Mouse (Mus musculus): ENCODE results near the gene Pramef25. TPM values are rescaled to one million over a fixed set of nuclear protein-coding genes. Genes with fewer than 3 reads are reported as not detected.
"Not testable (repeated sequence)": the region's sequence is repeated elsewhere in the genome, so short reads cannot be mapped to it uniquely, and the experiment has no call there.

The Pramef25 gene
- polyA plus RNA-seq (2016; fragmentation: Nextera tagmentation; extraction: Ambion mirVana), result not detected in 2 replicates

DNA sequence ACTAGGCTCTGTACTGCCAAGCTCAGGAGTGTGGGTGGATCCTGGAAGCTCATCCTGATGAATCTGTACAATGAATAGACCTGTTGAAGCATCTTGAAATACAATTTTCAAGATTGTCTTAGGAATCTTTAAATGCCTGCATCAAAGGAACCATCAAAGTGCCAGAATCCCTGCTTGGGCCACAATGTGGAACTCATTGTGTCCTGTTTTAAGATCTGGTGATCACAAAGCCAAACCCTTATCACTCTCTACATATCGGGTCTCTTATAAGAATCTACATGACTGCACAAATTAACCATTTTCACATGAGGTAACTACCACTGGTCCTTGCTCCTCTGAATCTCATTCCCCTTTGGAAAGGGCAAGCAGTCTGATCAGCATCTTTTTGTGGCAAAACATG lies at the start of gene Pramef25:
Gene Pramef25, minus strand, starts transcription at position 101 of the 400 bp plus-strand sequence.
- ATAC-seq (ENCODE audit: insufficient number of reproducible peaks, insufficient read depth, low FRiP score, low TSS enrichment, low read depth); H3K9ac ChIP-seq (replicated peaks); H3K4me3 ChIP-seq (replicated peaks); H3K27me3 ChIP-seq; H3K4me1 ChIP-seq (replicated peaks); H3K4me2 ChIP-seq; H3K36me3 ChIP-seq; H3K27ac ChIP-seq: not testable (repeated sequence)
- H3K9me3 ChIP-seq, result peaks cover 24% of the 10 kb centered on the region
- 92% methylated on average over 1 of the region's 1 CpGs for WGBS

DNA sequence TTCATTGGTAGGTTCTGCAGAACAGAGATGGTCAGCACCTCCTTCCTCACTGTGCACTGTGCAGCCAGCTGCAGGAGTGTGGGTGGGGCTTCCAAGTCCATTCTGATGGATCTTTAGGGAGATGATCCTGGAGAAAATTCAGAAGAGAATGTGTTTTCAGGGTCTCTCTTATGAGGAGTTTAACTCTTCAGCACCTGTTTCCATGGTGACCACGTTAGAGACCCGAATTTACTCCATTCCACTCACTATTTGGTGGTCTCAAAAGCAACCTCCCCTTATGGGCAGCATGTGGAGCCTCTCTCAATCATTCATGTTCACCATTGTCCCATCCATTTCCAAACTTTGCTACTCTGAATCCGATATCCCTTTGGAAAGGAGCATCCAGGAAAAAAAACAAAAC lies 43.5 kb upstream of the Pramef25 start, which contains the start of gene Pramef17:
Gene Pramef17, minus strand, starts transcription at position 101 of the 400 bp plus-strand sequence.
- not testable (repeated sequence) for ATAC-seq (ENCODE audit: insufficient number of reproducible peaks, insufficient read depth, low FRiP score, low TSS enrichment, low read depth); H3K36me3 ChIP-seq; H3K27me3 ChIP-seq; H3K27ac ChIP-seq; H3K9ac ChIP-seq (replicated peaks); H3K4me3 ChIP-seq (replicated peaks); H3K4me1 ChIP-seq (replicated peaks); H3K4me2 ChIP-seq; H3K9me3 ChIP-seq
- 59% methylated on average over 3 of the region's 3 CpGs for WGBS

- H3K9me3 ChIP-seq; ATAC-seq (ENCODE audit: insufficient number of reproducible peaks, insufficient read depth, low FRiP score, low TSS enrichment, low read depth): not testable (repeated sequence)
- WGBS, result 93% methylated on average over 17 of the region's 17 CpGs
Measured at GRCm38 (mm10) chr4:143988126-143988525, 37.3 kb upstream of the Pramef25 start.

GRCm38 (mm10) chr4:143987475-143987941 lies 36.7 kb upstream of the Pramef25 start:
- not testable (repeated sequence) for H3K4me3 ChIP-seq (replicated peaks); H3K9me3 ChIP-seq; H3K27ac ChIP-seq; H3K9ac ChIP-seq (replicated peaks); H3K36me3 ChIP-seq; ATAC-seq (ENCODE audit: insufficient number of reproducible peaks, insufficient read depth, low FRiP score, low TSS enrichment, low read depth); H3K27me3 ChIP-seq; H3K4me1 ChIP-seq (replicated peaks); H3K4me2 ChIP-seq
- WGBS, result 85% methylated on average over 9 of the region's 17 CpGs

More at GRCm38 (mm10) chr4:143988126-143988525, 37.3 kb upstream of the Pramef25 start:
- H3K4me2 ChIP-seq; H3K9ac ChIP-seq (replicated peaks); H3K36me3 ChIP-seq; H3K4me3 ChIP-seq (replicated peaks); H3K27me3 ChIP-seq; H3K27ac ChIP-seq; H3K4me1 ChIP-seq (replicated peaks): not testable (repeated sequence)

- not testable (repeated sequence) for H3K36me3 ChIP-seq; ATAC-seq (ENCODE audit: insufficient number of reproducible peaks, insufficient read depth, low FRiP score, low TSS enrichment, low read depth); H3K9ac ChIP-seq (replicated peaks); H3K27me3 ChIP-seq; H3K4me2 ChIP-seq; H3K27ac ChIP-seq; H3K4me1 ChIP-seq (replicated peaks); H3K9me3 ChIP-seq; H3K4me3 ChIP-seq (replicated peaks)
- 96% methylated on average over 5 of the region's 9 CpGs for WGBS
Measured at GRCm38 (mm10) chr4:143985733-143986132, 34.9 kb upstream of the Pramef25 start.

- WGBS, result no CpG with 5 or more reads among the region's 7 CpGs
- not testable (repeated sequence) for H3K27ac ChIP-seq; H3K4me2 ChIP-seq; H3K9ac ChIP-seq (replicated peaks); H3K36me3 ChIP-seq; H3K27me3 ChIP-seq; ATAC-seq (ENCODE audit: insufficient number of reproducible peaks, insufficient read depth, low FRiP score, low TSS enrichment, low read depth); H3K4me3 ChIP-seq (replicated peaks); H3K4me1 ChIP-seq (replicated peaks); H3K9me3 ChIP-seq
Measured at GRCm38 (mm10) chr4:143985165-143985564, 34.3 kb upstream of the Pramef25 start.

GRCm38 (mm10) chr4:143983446-143983845 lies 32.6 kb upstream of the Pramef25 start:
- H3K27me3 ChIP-seq; H3K9me3 ChIP-seq; H3K4me2 ChIP-seq; H3K36me3 ChIP-seq; H3K27ac ChIP-seq; H3K4me3 ChIP-seq (replicated peaks); H3K9ac ChIP-seq (replicated peaks); H3K4me1 ChIP-seq (replicated peaks); ATAC-seq (ENCODE audit: insufficient number of reproducible peaks, insufficient read depth, low FRiP score, low TSS enrichment, low read depth): not testable (repeated sequence)
- no CpG with 5 or more reads among the region's 1 CpGs for WGBS

- not testable (repeated sequence) for H3K27ac ChIP-seq; H3K4me2 ChIP-seq; ATAC-seq (ENCODE audit: insufficient number of reproducible peaks, insufficient read depth, low FRiP score, low TSS enrichment, low read depth); H3K9ac ChIP-seq (replicated peaks); H3K4me1 ChIP-seq (replicated peaks); H3K27me3 ChIP-seq; H3K4me3 ChIP-seq (replicated peaks); H3K36me3 ChIP-seq
- WGBS, result 58% methylated on average over 2 of the region's 2 CpGs
- peaks cover 29% of the 10 kb centered on the region; the same call in 1 of the 2 replicates for H3K9me3 ChIP-seq
Measured at GRCm38 (mm10) chr4:143966850-143967249, 16.0 kb upstream of the Pramef25 start, which contains the start of gene Gm13101. TSS of gene Gm13101 (minus strand) at chr4:143966950.

- H3K27ac ChIP-seq; H3K4me1 ChIP-seq (replicated peaks): not testable (repeated sequence)
- WGBS, result 91% methylated on average over 1 of the region's 1 CpGs
Measured at GRCm38 (mm10) chr4:143900280-143900679, 50.5 kb downstream of the Pramef25 start, which contains the start of gene Pramef6. TSS of gene Pramef6 (minus strand) at chr4:143900380.

More at GRCm38 (mm10) chr4:143900280-143900679, 50.5 kb downstream of the Pramef25 start, which contains the start of gene Pramef6:
- not testable (repeated sequence) for H3K27me3 ChIP-seq; H3K4me3 ChIP-seq (replicated peaks); H3K9ac ChIP-seq (replicated peaks); ATAC-seq (ENCODE audit: insufficient number of reproducible peaks, insufficient read depth, low FRiP score, low TSS enrichment, low read depth); H3K4me2 ChIP-seq; H3K36me3 ChIP-seq
- H3K9me3 ChIP-seq, result peaks cover 12% of the 10 kb centered on the region; the same call in 1 of the 2 replicates

Other genes starting within 250 kb of the Pramef25 start
- not detected in 2 replicates for gene Gm13089, start 248.3 kb downstream of the Pramef25 start, polyA plus RNA-seq (2016; fragmentation: Nextera tagmentation; extraction: Ambion mirVana)
- not detected in 2 replicates for gene Gm13078, start 231.6 kb downstream of the Pramef25 start, polyA plus RNA-seq (2016; fragmentation: Nextera tagmentation; extraction: Ambion mirVana)
- gene Gm13023, start 161.7 kb downstream of the Pramef25 start, polyA plus RNA-seq (2016; fragmentation: Nextera tagmentation; extraction: Ambion mirVana), result not detected in 2 replicates
- gene Gm13084, start 134.9 kb downstream of the Pramef25 start, polyA plus RNA-seq (2016; fragmentation: Nextera tagmentation; extraction: Ambion mirVana), result not detected in 2 replicates
- not detected in 2 replicates for gene Gm13103, start 104.5 kb downstream of the Pramef25 start, polyA plus RNA-seq (2016; fragmentation: Nextera tagmentation; extraction: Ambion mirVana)
- gene Pramef6, start 50.6 kb downstream of the Pramef25 start, polyA plus RNA-seq (2016; fragmentation: Nextera tagmentation; extraction: Ambion mirVana), result not detected in 2 replicates
- not detected in 2 replicates for gene Gm13101, start 15.9 kb upstream of the Pramef25 start, polyA plus RNA-seq (2016; fragmentation: Nextera tagmentation; extraction: Ambion mirVana)
- gene Pramef17, start 43.4 kb upstream of the Pramef25 start, polyA plus RNA-seq (2016; fragmentation: Nextera tagmentation; extraction: Ambion mirVana), result not detected in 2 replicates
- not detected in 2 replicates for gene Pramel4, start 108.1 kb upstream of the Pramef25 start, polyA plus RNA-seq (2016; fragmentation: Nextera tagmentation; extraction: Ambion mirVana)
- gene Gm13102, start 155.5 kb upstream of the Pramef25 start, polyA plus RNA-seq (2016; fragmentation: Nextera tagmentation; extraction: Ambion mirVana), result not detected in 2 replicates
- gene Oog3, start 211.6 kb upstream of the Pramef25 start, polyA plus RNA-seq (2016; fragmentation: Nextera tagmentation; extraction: Ambion mirVana), result not detected in 2 replicates
- not detected in 2 replicates for gene Oog2, start 239.7 kb upstream of the Pramef25 start, polyA plus RNA-seq (2016; fragmentation: Nextera tagmentation; extraction: Ambion mirVana)

All from limb, embryonic 12.5 days (tissue).